Mouse (Mus musculus) neural tube, embryonic 15.5 days (tissue): ENCODE measurements around the gene Klf12. TPM values are rescaled to one million over a fixed set of nuclear protein-coding genes. Genes with fewer than 3 reads are reported as not detected.

ENCODE experiments used
- ATAC-seq: fragments of 200-750 bp; cut with Nextera tagmentation; 2 replicates; pipeline ENCODE4 v1.8.0; 2017; ENCODE audit warnings: mild to moderate bottlenecking, moderate TSS enrichment, moderate library complexity; ENCODE audit not compliant: low FRiP score
- H3K27ac ChIP-seq: fragments of 300-500 bp; sonication (generic); replicated peaks from 2 replicates; pipeline ENCODE4 v1.5.1; 2015; ENCODE audit warnings: mild to moderate bottlenecking, inconsistent platforms
- H3K27me3 ChIP-seq: fragments of 300-500 bp; sonication (generic); replicated peaks from 2 replicates; pipeline ENCODE4 v1.6.1; 2015; ENCODE audit warnings: inconsistent platforms
- H3K36me3 ChIP-seq: fragments of 300-500 bp; sonication (generic); 2 replicates; pipeline ENCODE4 v1.6.1; 2015; ENCODE audit warnings: inconsistent platforms
- H3K4me1 ChIP-seq: fragments of 300-500 bp; sonication (generic); 2 replicates; pipeline ENCODE4 v1.6.1; 2015; ENCODE audit warnings: inconsistent platforms
- H3K4me2 ChIP-seq: fragments of 300-500 bp; sonication (generic); 2 replicates; pipeline ENCODE4 v1.6.1; 2015; ENCODE audit warnings: inconsistent platforms, mild to moderate bottlenecking, moderate library complexity
- H3K4me3 ChIP-seq: fragments of 300-500 bp; sonication (generic); replicated peaks from 2 replicates; pipeline ENCODE4 v1.5.1; 2015; ENCODE audit warnings: mild to moderate bottlenecking, inconsistent platforms
- H3K9ac ChIP-seq: fragments of 300-500 bp; sonication (generic); replicated peaks from 2 replicates; pipeline ENCODE4 v1.6.1; 2015; ENCODE audit warnings: mild to moderate bottlenecking, inconsistent platforms
- H3K9me3 ChIP-seq: fragments of 300-500 bp; sonication (generic); replicated peaks from 2 replicates; pipeline ENCODE4 v1.6.1; 2016; ENCODE audit warnings: inconsistent platforms
- WGBS: fragments of 180-500 bp; shearing (Covaris S2); methylation state at CpG from one replicate; pipeline ENCODE4 v1.1.7; 2015; ENCODE audit warnings: mixed read lengths; 5-methylcytosine and 5-hydroxymethylcytosine counted together
- polyA plus RNA-seq: library from polyadenylated mRNA; unstranded; fragments of >200 nt; fragmentation: Nextera tagmentation; extraction: Ambion mirVana; gene quantifications from 2 replicates; pipeline ENCODE4 v1.2.1, GENCODE M21; 2015

Gene Klf12
- polyA plus RNA-seq, 1 experiment from 2014 or later, result 35.6 TPM

DNA sequence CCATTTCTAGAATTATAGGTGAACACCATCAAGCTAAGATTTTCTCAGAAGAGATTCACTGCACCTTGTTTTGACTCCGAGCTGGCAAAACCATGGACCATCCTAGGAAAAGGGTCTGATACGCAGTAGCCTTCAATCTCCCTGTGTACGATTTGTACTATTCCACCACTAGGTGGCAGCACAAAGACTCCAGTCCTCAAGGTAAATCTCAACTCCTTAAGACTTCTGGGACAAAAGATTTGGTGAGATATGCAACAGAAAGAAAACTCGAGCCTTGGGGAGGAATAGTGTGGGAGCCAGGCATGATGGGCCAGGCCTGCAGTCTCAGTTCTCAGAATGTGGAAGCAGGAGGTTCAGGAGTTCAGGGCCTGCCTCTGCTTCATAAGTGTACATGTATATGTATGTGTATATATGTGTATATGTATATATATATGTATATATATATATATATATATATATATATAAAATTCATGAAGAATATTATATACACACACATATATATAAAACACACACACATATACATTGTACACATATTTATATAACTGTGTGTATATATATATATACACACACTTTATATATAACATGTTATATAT lies 274.6 kb downstream of the Klf12 start:
- no peaks in the 10 kb centered on the region for H3K27me3 ChIP-seq
- H3K4me2 ChIP-seq, result no peak overlapping the region
- H3K27ac ChIP-seq, result no peak overlapping the region
- H3K4me3 ChIP-seq, result no peak overlapping the region
- ATAC-seq, result no peak
- H3K36me3 ChIP-seq, result no peaks in the 10 kb centered on the region
- no peak overlapping the region for H3K9ac ChIP-seq
- peaks cover 3% of the 10 kb centered on the region; the same call in 1 of the 2 replicates for H3K4me1 ChIP-seq
- no peaks in the 10 kb centered on the region for H3K9me3 ChIP-seq
- WGBS, result 51% methylated on average over 4 of the region's 4 CpGs

DNA sequence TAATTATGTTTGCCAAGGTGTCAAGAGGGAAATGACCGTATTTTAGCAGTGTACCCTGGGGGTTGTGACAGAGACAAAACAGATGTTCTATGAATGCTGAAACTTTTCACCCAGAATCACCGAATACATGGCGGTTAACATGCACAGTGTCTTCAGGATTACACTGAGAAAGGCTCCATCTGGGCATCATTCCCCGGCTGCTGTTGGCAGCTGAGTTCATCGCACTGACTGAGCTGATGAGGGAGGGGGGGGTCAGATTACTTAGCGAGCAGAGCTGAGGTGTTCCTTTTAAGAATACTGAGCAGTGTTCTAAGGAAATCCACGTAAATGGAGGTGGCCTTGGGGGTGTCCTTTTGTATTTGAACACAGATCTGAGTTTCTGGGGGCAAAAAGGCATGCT lies 301.0 kb downstream of the Klf12 start:
- H3K27ac ChIP-seq, result no peak overlapping the region
- WGBS, result 43% methylated on average over 7 of the region's 7 CpGs
- H3K27me3 ChIP-seq, result no peaks in the 10 kb centered on the region
- no peak overlapping the region for H3K9ac ChIP-seq
- H3K4me2 ChIP-seq, result no peak overlapping the region
- no peaks in the 10 kb centered on the region for H3K4me1 ChIP-seq
- no peaks in the 10 kb centered on the region for H3K9me3 ChIP-seq
- peaks cover 4% of the 10 kb centered on the region; the same call in 1 of the 2 replicates for H3K36me3 ChIP-seq
- no peak overlapping the region for H3K4me3 ChIP-seq
- ATAC-seq, result no peak

DNA sequence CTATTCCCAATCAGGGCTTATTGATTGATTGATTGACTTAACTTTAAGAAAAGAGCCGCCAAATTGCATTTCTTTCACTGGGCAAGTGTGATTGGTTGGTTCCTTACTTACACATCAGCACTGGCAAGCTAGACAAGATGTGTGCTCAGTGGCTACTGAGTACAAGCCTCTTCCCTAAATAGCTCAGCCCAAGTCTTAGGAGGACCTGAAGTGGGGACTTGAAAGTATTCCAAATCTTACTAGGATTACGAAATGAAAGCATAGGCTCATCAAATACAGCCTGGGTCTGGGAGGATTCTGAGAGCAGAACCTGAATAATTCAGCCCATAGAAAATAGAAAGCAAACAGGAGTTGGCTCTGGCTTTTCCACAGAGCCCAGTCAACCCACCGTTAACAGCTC lies 303.3 kb downstream of the Klf12 start:
- no peak for ATAC-seq
- 81% methylated on average over 3 of the region's 3 CpGs for WGBS
- H3K9ac ChIP-seq, result no peak overlapping the region
- no peaks in the 10 kb centered on the region for H3K4me1 ChIP-seq
- no peaks in the 10 kb centered on the region for H3K27me3 ChIP-seq
- no peaks in the 10 kb centered on the region for H3K36me3 ChIP-seq
- no peak overlapping the region for H3K4me3 ChIP-seq
- no peak overlapping the region for H3K27ac ChIP-seq
- H3K4me2 ChIP-seq, result no peak overlapping the region
- H3K9me3 ChIP-seq, result no peaks in the 10 kb centered on the region

DNA sequence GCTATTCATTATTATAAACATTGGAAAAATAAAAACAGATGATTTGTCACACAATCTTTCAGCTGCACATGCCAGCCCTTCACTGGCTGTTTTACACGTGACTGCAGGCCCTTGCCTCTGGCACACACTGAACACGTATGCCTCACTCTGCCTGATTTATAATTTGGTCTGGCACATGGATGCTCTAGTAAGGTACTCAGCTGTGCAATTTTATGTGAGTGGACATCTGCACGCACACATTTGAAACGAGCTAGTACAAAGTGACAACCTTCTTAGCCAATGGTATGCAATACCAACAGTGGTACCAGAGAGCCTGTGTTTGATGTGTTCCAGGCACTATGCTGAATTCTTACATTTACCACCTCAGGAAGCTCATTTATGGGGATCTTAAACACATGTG lies 316.6 kb downstream of the Klf12 start:
- no peak overlapping the region for H3K4me2 ChIP-seq
- WGBS, result 36% methylated on average over 4 of the region's 4 CpGs
- peak; percentile 65; the same call in 1 of the 2 replicates for ATAC-seq
- H3K9ac ChIP-seq, result no peak overlapping the region
- no peaks in the 10 kb centered on the region for H3K9me3 ChIP-seq
- H3K27me3 ChIP-seq, result no peaks in the 10 kb centered on the region
- peaks cover 3% of the 10 kb centered on the region; the same call in 1 of the 2 replicates for H3K4me1 ChIP-seq
- H3K36me3 ChIP-seq, result no peaks in the 10 kb centered on the region
- H3K27ac ChIP-seq, result no peak overlapping the region
- H3K4me3 ChIP-seq, result no peak overlapping the region

DNA sequence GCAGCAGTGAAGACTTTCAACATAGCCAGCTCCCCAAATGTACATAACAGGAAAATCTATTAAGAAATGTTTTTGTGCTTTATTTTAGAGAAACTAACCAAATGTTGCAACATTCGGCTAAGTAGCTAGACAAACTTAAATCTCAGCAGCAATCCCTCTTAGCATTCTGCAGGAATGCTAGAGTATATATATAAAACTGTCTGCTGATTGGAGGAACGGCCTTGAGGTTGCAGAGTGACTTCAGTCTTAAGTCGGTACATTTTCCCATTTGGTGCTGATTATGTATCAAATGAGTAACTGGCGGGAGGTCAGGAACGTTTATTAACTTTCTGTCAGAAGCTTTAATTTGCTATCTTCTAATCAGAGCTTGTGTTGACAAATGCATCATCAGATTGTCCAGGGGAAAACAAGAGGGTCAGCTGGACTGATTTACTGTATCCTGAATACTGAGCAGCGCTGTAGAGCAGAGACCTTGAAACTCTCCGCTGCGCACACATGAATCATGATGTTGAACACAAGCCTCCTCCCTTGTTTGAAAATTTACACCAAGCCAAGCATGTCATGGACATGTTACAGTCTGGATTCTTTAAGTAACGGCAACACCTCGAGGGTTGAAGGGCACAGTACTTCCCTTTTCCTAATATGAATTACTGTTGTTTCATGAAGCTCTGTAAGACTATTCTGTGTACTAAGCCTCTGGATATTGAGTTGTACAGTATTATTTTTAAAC lies 323.8 kb downstream of the Klf12 start:
- 86% methylated on average over 10 of the region's 10 CpGs for WGBS
- ATAC-seq, result no peak
- Histone ChIP-seq H3K4me1 (no peaks in the 10 kb centered on the region), H3K9ac (no peak overlapping the region), H3K4me2 (no peak overlapping the region), H3K9me3 (no peaks in the 10 kb centered on the region), H3K36me3 (no peaks in the 10 kb centered on the region), H3K27ac (no peak overlapping the region), H3K4me3 (no peak overlapping the region), H3K27me3 (no peaks in the 10 kb centered on the region)

DNA sequence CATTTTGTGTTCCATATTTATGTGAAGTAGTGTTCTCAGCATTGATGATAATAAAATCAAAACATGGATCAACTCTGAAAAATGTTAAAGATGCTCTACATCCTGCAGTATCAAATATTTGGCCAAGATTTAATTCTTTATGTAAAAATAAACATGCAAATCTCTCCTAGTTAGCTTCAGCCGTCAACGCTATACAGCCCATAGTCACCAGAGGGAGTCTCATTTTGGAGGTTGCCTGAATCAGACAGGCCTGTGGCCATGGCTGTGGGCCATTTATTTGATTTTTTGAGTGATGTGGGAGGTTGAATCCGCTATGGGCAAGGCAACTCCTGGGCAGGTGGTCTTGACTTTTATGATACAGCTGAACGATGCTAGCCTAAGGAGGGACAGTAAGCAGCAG lies 329.3 kb downstream of the Klf12 start:
- ATAC-seq, result no peak
- Histone ChIP-seq H3K27me3 (no peaks in the 10 kb centered on the region), H3K4me1 (no peaks in the 10 kb centered on the region), H3K27ac (no peak overlapping the region), H3K36me3 (no peaks in the 10 kb centered on the region), H3K9ac (no peak overlapping the region), H3K4me2 (no peak overlapping the region), H3K4me3 (no peak overlapping the region), H3K9me3 (no peaks in the 10 kb centered on the region)
- 86% methylated on average over 4 of the region's 4 CpGs for WGBS

DNA sequence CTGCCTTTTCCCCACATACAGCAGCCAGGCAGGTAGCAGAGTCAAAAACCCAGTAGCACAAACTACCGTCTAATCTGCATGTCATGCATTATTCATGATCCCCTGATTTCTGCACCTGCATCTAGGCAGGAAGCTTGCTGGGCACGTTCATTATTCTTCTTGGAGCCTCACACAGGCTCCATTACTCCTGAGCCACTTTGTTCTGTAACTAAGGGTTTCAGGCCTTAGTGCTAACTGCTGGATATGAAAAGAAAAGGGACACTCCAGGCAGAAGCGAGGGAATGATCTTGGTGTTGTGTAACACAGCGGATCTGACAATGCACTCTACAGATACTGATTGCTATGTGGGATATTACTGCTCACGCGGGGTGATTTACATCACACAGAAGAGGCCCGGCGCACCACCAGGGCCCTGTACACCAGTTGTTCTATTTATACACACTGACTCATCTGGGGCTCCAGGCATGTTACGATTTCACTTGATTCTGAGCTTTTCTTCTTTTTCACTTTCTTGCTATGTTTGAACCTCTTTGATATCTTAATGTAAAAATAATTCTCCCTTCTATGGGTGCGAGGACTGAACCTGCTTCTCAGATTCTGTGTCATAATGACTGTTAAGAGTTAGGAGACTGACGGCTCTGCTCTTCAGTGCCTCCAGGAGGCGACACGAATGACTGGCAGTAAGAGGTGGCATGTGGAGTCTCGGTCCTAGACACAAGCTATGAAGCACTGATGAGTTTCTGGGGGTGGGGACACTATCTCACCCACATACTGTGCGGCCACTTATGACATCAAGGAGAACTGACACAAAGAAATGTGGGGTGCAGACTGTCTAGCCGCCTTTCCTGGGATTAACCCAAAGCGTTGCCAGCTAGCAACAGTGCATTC lies 340.0 kb downstream of the Klf12 start:
- no peak overlapping the region for H3K4me2 ChIP-seq
- no peak overlapping the region for H3K9ac ChIP-seq

DNA sequence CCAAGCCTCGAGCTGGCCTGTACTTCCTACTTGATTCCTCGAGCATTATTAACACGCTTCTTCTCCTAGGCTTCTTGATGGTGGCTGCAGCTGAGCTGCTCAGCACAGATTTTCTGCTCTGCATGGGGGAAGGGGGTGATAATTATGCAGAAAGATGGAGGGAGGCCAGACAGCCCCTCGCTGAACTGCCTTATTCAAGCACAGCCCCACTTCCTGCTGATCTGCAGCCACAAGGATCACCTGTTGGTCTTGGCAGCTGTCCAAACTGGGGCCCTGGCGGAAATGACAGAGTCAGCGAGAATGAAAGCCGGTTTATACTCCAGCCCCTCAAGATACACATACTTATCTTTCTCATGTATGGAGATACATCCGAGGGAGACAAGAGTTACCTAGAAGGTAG lies 341.3 kb downstream of the Klf12 start:
- H3K4me3 ChIP-seq, result no peak overlapping the region
- H3K27ac ChIP-seq, result peak overlapping the region; percentile 73
- no peaks in the 10 kb centered on the region for H3K9me3 ChIP-seq
- H3K9ac ChIP-seq, result no peak overlapping the region
- 22% methylated on average over 8 of the region's 8 CpGs for WGBS
- H3K4me2 ChIP-seq, result peak overlapping the region; percentile 4; the same call in 1 of the 2 replicates
- peak; percentile 73 for ATAC-seq
- H3K4me1 ChIP-seq, result peaks cover 31% of the 10 kb centered on the region
- H3K36me3 ChIP-seq, result peaks cover 5% of the 10 kb centered on the region; the same call in 1 of the 2 replicates
- H3K27me3 ChIP-seq, result no peaks in the 10 kb centered on the region

More for the DNA sequence above, 340.0 kb downstream of the Klf12 start:
- Histone ChIP-seq H3K9me3 (no peaks in the 10 kb centered on the region), H3K27ac (peak overlapping the region; percentile 73), H3K27me3 (no peaks in the 10 kb centered on the region), H3K36me3 (peaks cover 5% of the 10 kb centered on the region; the same call in 1 of the 2 replicates), H3K4me3 (no peak overlapping the region), H3K4me1 (peaks cover 31% of the 10 kb centered on the region)
- peak; percentile 74 for ATAC-seq
- 33% methylated on average over 17 of the region's 17 CpGs for WGBS

DNA sequence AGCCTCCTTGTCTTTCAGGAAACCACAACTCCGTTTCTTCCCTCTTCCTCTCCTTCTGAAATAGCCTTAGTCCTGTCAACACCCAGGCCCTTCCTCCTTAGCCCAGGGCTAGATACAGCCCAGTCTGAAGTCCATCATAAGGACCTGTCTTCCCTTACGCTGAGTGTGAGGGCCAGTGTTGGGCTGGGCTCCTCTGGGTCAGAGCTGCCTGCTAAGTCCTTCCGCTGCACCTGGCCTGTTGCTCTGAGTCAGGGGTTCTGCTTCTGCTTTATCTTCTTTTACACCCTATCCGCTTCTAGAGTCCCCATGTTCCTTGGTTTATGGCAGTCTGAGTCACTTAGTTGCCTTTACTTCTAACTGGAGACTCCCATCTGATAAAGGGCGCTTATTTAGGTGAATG lies 351.0 kb downstream of the Klf12 start:
- ATAC-seq, result no peak

DNA sequence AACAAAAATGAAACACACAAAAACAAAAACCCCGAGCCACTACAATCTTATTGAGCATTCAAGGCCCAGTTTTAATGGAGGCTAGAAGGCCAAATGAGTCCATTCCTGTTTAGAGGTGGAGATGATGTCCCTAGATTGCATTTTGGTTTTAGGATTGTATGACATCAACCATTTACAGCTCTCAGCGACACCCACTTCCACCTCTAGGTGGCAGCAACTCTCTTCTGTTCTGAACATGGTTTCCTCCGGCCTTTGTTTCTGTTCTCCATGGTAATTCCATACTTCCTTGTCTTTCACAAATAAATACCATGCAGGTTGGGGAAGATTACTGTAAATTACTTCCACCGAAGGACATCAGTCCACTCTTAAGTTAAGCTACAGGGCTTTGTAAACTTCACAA lies 352.6 kb downstream of the Klf12 start:
- Histone ChIP-seq H3K9me3 (no peaks in the 10 kb centered on the region), H3K4me2 (no peak overlapping the region), H3K4me3 (no peak overlapping the region), H3K4me1 (no peaks in the 10 kb centered on the region), H3K36me3 (no peaks in the 10 kb centered on the region), H3K9ac (no peak overlapping the region), H3K27me3 (no peaks in the 10 kb centered on the region), H3K27ac (no peak overlapping the region)
- WGBS, result 12% methylated on average over 4 of the region's 4 CpGs
- peak; percentile 65; the same call in 1 of the 2 replicates for ATAC-seq

More for the DNA sequence above, 351.0 kb downstream of the Klf12 start:
- H3K27ac ChIP-seq, result no peak overlapping the region
- no peak overlapping the region for H3K9ac ChIP-seq
- no peak overlapping the region for H3K4me2 ChIP-seq
- H3K4me3 ChIP-seq, result no peak overlapping the region
- 84% methylated on average over 5 of the region's 5 CpGs for WGBS
- H3K36me3 ChIP-seq, result no peaks in the 10 kb centered on the region
- H3K27me3 ChIP-seq, result no peaks in the 10 kb centered on the region
- H3K9me3 ChIP-seq, result no peaks in the 10 kb centered on the region
- H3K4me1 ChIP-seq, result no peaks in the 10 kb centered on the region

DNA sequence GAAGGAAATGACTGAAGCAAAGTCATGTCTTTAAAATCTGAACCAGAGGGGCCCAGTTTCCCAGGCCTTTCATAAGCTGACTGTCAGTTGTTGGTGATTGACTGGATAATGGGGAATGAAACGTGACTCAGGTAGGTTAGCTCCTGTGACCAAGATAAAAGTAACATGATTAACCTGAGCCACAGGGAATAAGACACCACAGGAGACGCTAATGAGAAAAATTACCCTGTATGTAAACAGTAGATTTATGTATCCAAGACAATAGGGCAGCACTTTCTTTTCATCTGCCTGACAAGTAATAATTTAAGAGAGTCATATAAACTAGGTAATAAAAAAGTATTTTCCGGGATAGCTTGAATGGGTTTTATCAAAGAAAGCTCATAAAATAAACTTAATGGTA lies 372.6 kb downstream of the Klf12 start:
- WGBS, result 17% methylated on average over 3 of the region's 3 CpGs
- no peaks in the 10 kb centered on the region for H3K36me3 ChIP-seq
- H3K27ac ChIP-seq, result no peak overlapping the region
- peaks cover 4% of the 10 kb centered on the region; the same call in 1 of the 2 replicates for H3K4me1 ChIP-seq
- ATAC-seq, result peak; percentile 36; the same call in 1 of the 2 replicates
- no peak overlapping the region for H3K4me3 ChIP-seq
- no peaks in the 10 kb centered on the region for H3K27me3 ChIP-seq
- H3K9me3 ChIP-seq, result no peaks in the 10 kb centered on the region
- H3K4me2 ChIP-seq, result no peak overlapping the region
- H3K9ac ChIP-seq, result no peak overlapping the region
